Mouse (Mus musculus): ENCODE data around the gene Fam111a.

DNA sequence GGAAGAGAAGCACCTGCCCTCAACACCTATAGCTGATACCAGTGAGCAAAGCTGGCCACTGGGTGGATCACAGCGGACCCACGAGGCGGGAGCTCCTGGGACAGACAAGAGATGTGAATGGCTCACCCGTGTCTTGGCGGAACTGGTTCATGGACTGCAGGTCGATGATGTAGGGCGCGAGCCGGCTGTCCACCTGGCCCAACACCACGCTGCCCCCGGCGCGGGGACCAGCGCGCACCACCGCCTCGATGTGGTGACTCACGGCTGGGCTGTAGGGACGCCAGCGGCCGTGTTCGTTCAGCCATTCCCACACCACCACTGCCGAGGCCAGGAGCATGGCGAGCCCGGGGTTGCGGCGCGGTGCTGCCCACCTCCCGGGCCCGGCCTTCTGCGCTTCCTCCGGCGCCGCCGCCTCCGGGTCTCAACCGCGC, 44.6 kb upstream of the Fam111a start:
- peak; percentile 16 for TF ChIP-seq CTCF (IDR thresholded peaks at IDR 0.05; ENCODE audit: low read depth)
- no peak for TF ChIP-seq EP300 (optimal IDR thresholded peaks at IDR 0.05)
